13 mouse cellular contexts compared by ENCODE assay signal in genomic region chr5:144283551-144284031, GRCm38 (mm10). TPM values are rescaled to one million over a fixed set of nuclear protein-coding genes. Genes with fewer than 3 reads are reported as not detected.
DNase-seq lines count a peak whose midpoint lies in the region; ATAC-seq and TF ChIP-seq lines count a peak whose summit lies in the region.
"Had no signal": no experiment of that assay in that cellular context is flagged by ENCODE, and none has a peak within 500 bp of the region (broad histone marks: within the 10 kb centered on the region; RNA-seq: fewer than 3 reads in every experiment).

No protein-coding gene starts in this region.

- no peak for TF ChIP-seq EP300 in heart, adult 2 months (IDR thresholded peaks at IDR 0.05; ENCODE audit: insufficient read depth, low read depth, low read length)

- peaks cover 7% of the 10 kb centered on the region for H3K4me1 ChIP-seq in heart, adult 2 months (ENCODE audit: control insufficient read depth, insufficient read depth, low read length)
- H3K4me1 ChIP-seq in heart, embryonic 10.5 days, result peaks cover 28% of the 10 kb centered on the region
- H3K4me1 ChIP-seq in midbrain, embryonic 11.5 days (ENCODE audit: control insufficient read depth, insufficient read depth, low read length), result no peaks in the 10 kb centered on the region
- H3K4me1 ChIP-seq: neural tube, embryonic 12.5 days had no signal

- no peak overlapping the region for H3K4me3 ChIP-seq in heart, adult 2 months
- no peak overlapping the region for H3K4me3 ChIP-seq in heart, embryonic 10.5 days
- no peak overlapping the region for H3K4me3 ChIP-seq in macrophage (ENCODE audit: inconsistent target)
- H3K4me3 ChIP-seq in midbrain, embryonic 11.5 days (ENCODE audit: low read depth, low read length), result no peak overlapping the region
- H3K4me3 ChIP-seq: erythroblast, embryonic 14.5 days; layer of hippocampus, adult 2 months; neural tube, embryonic 12.5 days had no signal

- H3K79me2 ChIP-seq in heart, adult 2 months (replicated peaks; ENCODE audit: control insufficient read depth, insufficient read depth, low read length), result no peaks in the 10 kb centered on the region
- no peaks in the 10 kb centered on the region for H3K79me2 ChIP-seq in macrophage (ENCODE audit: inconsistent target)

- H3K9ac ChIP-seq in heart, adult 2 months (ENCODE audit: low read depth, low read length), result no peak overlapping the region
- H3K9ac ChIP-seq in midbrain, embryonic 11.5 days (ENCODE audit: low read length), result no peak overlapping the region
- H3K9ac ChIP-seq: neural tube, embryonic 12.5 days had no signal

- peak; percentile 30 to 43 for DNase-seq in heart, adult 2 months
- DNase-seq in heart, embryonic 10.5 days (ENCODE audit: low spot score), result no peak
- peak; percentile 57 for DNase-seq in 416B (ENCODE audit: low read depth)
- peak; percentile 27 for DNase-seq in MN1 (ENCODE audit: low spot score)
- no peak for DNase-seq in midbrain, embryonic 11.5 days (ENCODE audit: low spot score, missing footprints)
- DNase-seq in c-Kit-positive CD71-positive TER-119-positive erythroid progenitor cells, embryonic 14.5 days (ENCODE audit: low spot score), result no peak
- no peak for DNase-seq in frontal cortex, postnatal 36 days (ENCODE audit: low spot score in 2 of 2)
- DNase-seq: adrenal gland, adult 8-10 months; cerebellum, adult 8-10 months had no signal

- H3K27me3 ChIP-seq in heart, adult 2 months (ENCODE audit: control insufficient read depth, insufficient read depth, low read length), result no peaks in the 10 kb centered on the region
- H3K27me3 ChIP-seq in heart, embryonic 10.5 days (ENCODE audit: insufficient read depth, poor library complexity, severe bottlenecking), result no peaks in the 10 kb centered on the region
- no peaks in the 10 kb centered on the region for H3K27me3 ChIP-seq in midbrain, embryonic 11.5 days (ENCODE audit: control insufficient read depth, insufficient read depth, low read length)
- H3K27me3 ChIP-seq: neural tube, embryonic 12.5 days had no signal

- H3K4me2 ChIP-seq in midbrain, embryonic 11.5 days, result no peak overlapping the region
- H3K4me2 ChIP-seq: neural tube, embryonic 12.5 days had no signal

- intact Hi-C loops in heart, adult 2 months (cut with DNase I), result no loop called here

- no peak for TF ChIP-seq POLR2A in heart, adult 2 months (IDR thresholded peaks at IDR 0.05; ENCODE audit: insufficient read depth, low read depth, low read length)

- no peaks in the 10 kb centered on the region for H3K9me3 ChIP-seq in heart, embryonic 10.5 days
- H3K9me3 ChIP-seq in midbrain, embryonic 11.5 days (ENCODE audit: control insufficient read depth, low read length), result no peaks in the 10 kb centered on the region
- H3K9me3 ChIP-seq: neural tube, embryonic 12.5 days had no signal

- H3K36me3 ChIP-seq in heart, adult 2 months (ENCODE audit: control insufficient read depth, insufficient read depth, low read length), result no peaks in the 10 kb centered on the region
- H3K36me3 ChIP-seq in heart, embryonic 10.5 days, result peaks cover 27% of the 10 kb centered on the region
- no peaks in the 10 kb centered on the region for H3K36me3 ChIP-seq in macrophage (ENCODE audit: inconsistent target)
- no peaks in the 10 kb centered on the region for H3K36me3 ChIP-seq in midbrain, embryonic 11.5 days (ENCODE audit: control insufficient read depth, insufficient read depth, low read length)

- WGBS in heart, adult 2 months, result 24% methylated on average over 8 of the region's 8 CpGs
- WGBS in heart, embryonic 10.5 days, result 71% methylated on average over 8 of the region's 8 CpGs
- WGBS in macrophage (ENCODE audit: missing documents), result 4% methylated on average over 8 of the region's 8 CpGs
- WGBS in midbrain, embryonic 11.5 days, result 86% methylated on average over 8 of the region's 8 CpGs

- H3K27ac ChIP-seq in heart, adult 2 months, result no peak overlapping the region
- no peak overlapping the region for H3K27ac ChIP-seq in heart, embryonic 10.5 days
- H3K27ac ChIP-seq in macrophage, result peak overlapping the region; percentile 91
- no peak overlapping the region for H3K27ac ChIP-seq in midbrain, embryonic 11.5 days (ENCODE audit: low read depth, low read length)
- H3K27ac ChIP-seq: layer of hippocampus, adult 2 months; neural tube, embryonic 12.5 days had no signal

- TF ChIP-seq CTCF in heart, adult 2 months (IDR thresholded peaks at IDR 0.05), result no peak

- no peak for ATAC-seq in midbrain, embryonic 11.5 days (ENCODE audit: low FRiP score)

RNA-seq across cellular contexts. Expression of gene Bri3, which starts 39.4 kb away (rescaled TPM):
- total RNA-seq in heart, adult 2 months (2021), result 100 to 1,000 TPM; 129 to 152 TPM
- 240 and 258 TPM in 2 replicates for polyA plus RNA-seq in heart, adult 2 months (2012; rRNA removed)
- polyA plus RNA-seq in heart, embryonic 10.5 days (2016; fragmentation: Nextera tagmentation; extraction: Ambion mirVana), result 104 and 110 TPM in 2 replicates
- total RNA-seq in macrophage (2018; cell fraction: chromatin; rRNA removed), result 100 to 1,000 TPM in 22 of 26 experiments, 10 to 100 TPM in 4; 58.8 to 230 (median 146) TPM
- 100 to 1,000 TPM; 542 to 899 (median 688) TPM for total RNA-seq in macrophage (2018; cell fraction: cytosol; rRNA removed)
- total RNA-seq in macrophage (2018; cell fraction: nucleus; rRNA removed), result 100 to 1,000 TPM; 108 to 411 (median 269) TPM
- polyA plus RNA-seq in macrophage (2018), result 238 to 490 TPM (median 271 TPM) in 3 replicates
- 123 and 130 TPM in 2 replicates for polyA plus RNA-seq in midbrain, embryonic 11.5 days (2014; fragmentation: Nextera tagmentation; extraction: Ambion mirVana)

Comparison
In these comparisons a context has a peak if more than half of its experiments do, and no peak if none do; other contexts are left out.
1. DNase-seq: peak in heart, adult 2 months (2 of 2), 416B (single experiment) and MN1 (single experiment); none in heart, embryonic 10.5 days (single experiment), midbrain, embryonic 11.5 days (single experiment), c-Kit-positive CD71-positive TER-119-positive erythroid progenitor cells, embryonic 14.5 days (single experiment) and frontal cortex, postnatal 36 days (0 of 2).